Mouse (Mus musculus) lung, embryonic 16.5 days (tissue): ENCODE results near the gene Trappc6a. TPM values are rescaled to one million over a fixed set of nuclear protein-coding genes. Genes with fewer than 3 reads are reported as not detected.
A peak's percentile ranks its signal among the peaks of the same experiment; 100 is the strongest.

Experiments
- ATAC-seq: fragments of 200-750 bp; cut with Nextera tagmentation; 2 replicates; pipeline ENCODE4 v1.8.0; 2017; ENCODE audit warnings: low read depth, mild to moderate bottlenecking, moderate library complexity
- H3K27ac ChIP-seq: fragments of 300-500 bp; sonication (generic); 2 replicates; pipeline ENCODE4 v1.5.1; 2014; ENCODE audit warnings: mild to moderate bottlenecking, control low read depth, low read length
- H3K27me3 ChIP-seq: fragments of 300-500 bp; sonication (generic); 2 replicates; pipeline ENCODE4 v1.6.1; 2014; ENCODE audit warnings: low read depth, low read length, mixed read lengths; ENCODE audit not compliant: control insufficient read depth, insufficient read depth
- H3K36me3 ChIP-seq: fragments of 300-500 bp; sonication (generic); 2 replicates; pipeline ENCODE4 v1.6.1; 2014; ENCODE audit warnings: low read length; ENCODE audit not compliant: control insufficient read depth, insufficient read depth
- H3K4me1 ChIP-seq: fragments of 300-500 bp; sonication (generic); replicated peaks from 2 replicates; pipeline ENCODE4 v1.6.1; 2014; ENCODE audit warnings: low read length, mixed read lengths; ENCODE audit not compliant: control insufficient read depth, insufficient read depth
- H3K4me2 ChIP-seq: fragments of 300-500 bp; sonication (generic); 2 replicates; pipeline ENCODE4 v1.6.1; 2014; ENCODE audit warnings: low read depth, low read length, control low read depth
- H3K4me3 ChIP-seq: fragments of 300-500 bp; sonication (generic); 2 replicates; pipeline ENCODE4 v1.5.1; 2014; ENCODE audit warnings: mild to moderate bottlenecking, low read length, control low read depth
- H3K9ac ChIP-seq: fragments of 300-500 bp; sonication (generic); 2 replicates; pipeline ENCODE4 v1.6.1; 2014; ENCODE audit warnings: low read length, control low read depth
- H3K9me3 ChIP-seq: fragments of 300-500 bp; sonication (generic); 2 replicates; pipeline ENCODE4 v1.6.1; 2016; ENCODE audit warnings: low read length; ENCODE audit not compliant: control insufficient read depth
- WGBS: fragments of 180-500 bp; shearing (Covaris S2); extraction: QIAGEN DNeasy Blood & Tissue Kit; methylation state at CpG from one replicate; pipeline ENCODE4 v1.1.7; 2014; 5-methylcytosine and 5-hydroxymethylcytosine counted together
- polyA plus RNA-seq: library from polyadenylated mRNA; unstranded; fragments of >200 nt; fragmentation: Nextera tagmentation; extraction: Ambion mirVana; gene quantifications from 2 replicates; pipeline ENCODE4 v1.2.1, GENCODE M21; 2015

The Trappc6a gene
- polyA plus RNA-seq, 1 experiment from 2014 or later, result 104 TPM

- no peak for ATAC-seq
- Histone ChIP-seq H3K9me3 (no peaks in the 10 kb centered on the region), H3K4me3 (no peak overlapping the region), H3K9ac (no peak overlapping the region), H3K27me3 (no peaks in the 10 kb centered on the region), H3K4me2 (no peak overlapping the region), H3K36me3 (peaks cover 33% of the 10 kb centered on the region), H3K27ac (no peak overlapping the region), H3K4me1 (no peaks in the 10 kb centered on the region)
- WGBS, result 70% methylated on average over 14 of the region's 14 CpGs
These were observed 24.0 kb downstream of the Trappc6a start for GRCm38 (mm10) chr7:19532240-19532639.

- no peak overlapping the region for H3K4me2 ChIP-seq
- no peak overlapping the region for H3K4me3 ChIP-seq
- H3K9me3 ChIP-seq, result no peaks in the 10 kb centered on the region
- H3K4me1 ChIP-seq, result no peaks in the 10 kb centered on the region
- no peak overlapping the region for H3K27ac ChIP-seq
- peaks cover 33% of the 10 kb centered on the region for H3K36me3 ChIP-seq
- H3K9ac ChIP-seq, result no peak overlapping the region
- no peaks in the 10 kb centered on the region for H3K27me3 ChIP-seq
- ATAC-seq, result no peak
- WGBS, result 96% methylated on average over 10 of the region's 10 CpGs
These were observed 26.5 kb downstream of the Trappc6a start for GRCm38 (mm10) chr7:19534676-19535075.

- no peak overlapping the region for H3K4me3 ChIP-seq
- no peaks in the 10 kb centered on the region for H3K9me3 ChIP-seq
- H3K27ac ChIP-seq, result 0 out of 2 replicates have a peak overlapping the region, but pooled peaks have one; percentile 12
- no peak overlapping the region for H3K4me2 ChIP-seq
- ATAC-seq, result peak; percentile 18; the same call in 1 of the 2 replicates
- 60% methylated on average over 2 of the region's 2 CpGs for WGBS
- peaks cover 22% of the 10 kb centered on the region for H3K4me1 ChIP-seq
- no peaks in the 10 kb centered on the region for H3K36me3 ChIP-seq
- H3K9ac ChIP-seq, result no peak overlapping the region
- H3K27me3 ChIP-seq, result no peaks in the 10 kb centered on the region
These were observed 32.8 kb downstream of the Trappc6a start for GRCm38 (mm10) chr7:19540771-19541566.

GRCm38 (mm10) chr7:19541681-19542154 is 33.5 kb downstream of the Trappc6a start:
- 73% methylated on average over 7 of the region's 7 CpGs for WGBS
- Histone ChIP-seq H3K4me2 (no peak overlapping the region), H3K9ac (no peak overlapping the region), H3K4me1 (peaks cover 29% of the 10 kb centered on the region), H3K4me3 (no peak overlapping the region), H3K36me3 (no peaks in the 10 kb centered on the region), H3K9me3 (no peaks in the 10 kb centered on the region), H3K27me3 (no peaks in the 10 kb centered on the region), H3K27ac (no peak overlapping the region)
- ATAC-seq, result no peak

- no peaks in the 10 kb centered on the region for H3K9me3 ChIP-seq
- no peak overlapping the region for H3K4me3 ChIP-seq
- peak; percentile 26; the same call in 1 of the 2 replicates for ATAC-seq
- no peak overlapping the region for H3K9ac ChIP-seq
- H3K4me1 ChIP-seq, result peaks cover 33% of the 10 kb centered on the region
- H3K27ac ChIP-seq, result no peak overlapping the region
- WGBS, result 63% methylated on average over 8 of the region's 8 CpGs
- H3K36me3 ChIP-seq, result no peaks in the 10 kb centered on the region
- H3K4me2 ChIP-seq, result no peak overlapping the region
- no peaks in the 10 kb centered on the region for H3K27me3 ChIP-seq
These were observed 34.0 kb downstream of the Trappc6a start for GRCm38 (mm10) chr7:19542155-19542691.

- H3K9me3 ChIP-seq, result no peaks in the 10 kb centered on the region
- no peaks in the 10 kb centered on the region for H3K27me3 ChIP-seq
- no peak overlapping the region for H3K4me3 ChIP-seq
- H3K9ac ChIP-seq, result no peak overlapping the region
- no peak overlapping the region for H3K27ac ChIP-seq
- no peak for ATAC-seq
- H3K36me3 ChIP-seq, result no peaks in the 10 kb centered on the region
- peaks cover 44% of the 10 kb centered on the region for H3K4me1 ChIP-seq
- no peak overlapping the region for H3K4me2 ChIP-seq
- 43% methylated on average over 6 of the region's 6 CpGs for WGBS
These were observed 35.4 kb downstream of the Trappc6a start for GRCm38 (mm10) chr7:19543584-19543983.

- Histone ChIP-seq H3K27ac (no peak overlapping the region; the same call in 1 of the 2 replicates), H3K9ac (no peak overlapping the region), H3K4me3 (no peak overlapping the region), H3K27me3 (no peaks in the 10 kb centered on the region), H3K9me3 (no peaks in the 10 kb centered on the region), H3K4me2 (no peak overlapping the region), H3K4me1 (peaks cover 40% of the 10 kb centered on the region), H3K36me3 (no peaks in the 10 kb centered on the region)
- 0 out of 2 replicates have a peak, but pooled peaks have one; percentile 10 for ATAC-seq
- 12% methylated on average over 3 of the region's 3 CpGs for WGBS
These were observed 37.8 kb downstream of the Trappc6a start for GRCm38 (mm10) chr7:19546007-19546406.

GRCm38 (mm10) chr7:19547344-19547969 is 39.3 kb downstream of the Trappc6a start:
- no peak overlapping the region for H3K4me2 ChIP-seq
- peaks cover 29% of the 10 kb centered on the region for H3K4me1 ChIP-seq
- 47% methylated on average over 2 of the region's 2 CpGs for WGBS
- no peak overlapping the region for H3K9ac ChIP-seq
- peak overlapping the region; percentile 35 for H3K27ac ChIP-seq
- H3K9me3 ChIP-seq, result no peaks in the 10 kb centered on the region
- no peak overlapping the region for H3K4me3 ChIP-seq
- no peaks in the 10 kb centered on the region for H3K27me3 ChIP-seq
- peak; percentile 55; the same call in 1 of the 2 replicates for ATAC-seq
- H3K36me3 ChIP-seq, result no peaks in the 10 kb centered on the region

- 61% methylated on average over 10 of the region's 10 CpGs for WGBS
- H3K4me2 ChIP-seq, result no peak overlapping the region
- no peak overlapping the region for H3K9ac ChIP-seq
- H3K9me3 ChIP-seq, result no peaks in the 10 kb centered on the region
- no peak overlapping the region for H3K27ac ChIP-seq
- ATAC-seq, result no peak; the same call in none of the 2 replicates
- peaks cover 27% of the 10 kb centered on the region for H3K4me1 ChIP-seq
- H3K27me3 ChIP-seq, result no peaks in the 10 kb centered on the region
- peaks cover 6% of the 10 kb centered on the region; the same call in 1 of the 2 replicates for H3K36me3 ChIP-seq
- no peak overlapping the region for H3K4me3 ChIP-seq
These were observed 41.2 kb downstream of the Trappc6a start for GRCm38 (mm10) chr7:19549394-19549793.
